Comparison of ENCODE assay signal across 16 mouse cellular contexts in genomic region chr16:11664896-11665705, GRCm38 (mm10).
DNase-seq lines count a peak whose midpoint lies in the region; ATAC-seq and TF ChIP-seq lines count a peak whose summit lies in the region.
"Had no signal": no experiment of that assay in that cellular context is flagged by ENCODE, and none has a peak within 500 bp of the region (broad histone marks: within the 10 kb centered on the region; RNA-seq: fewer than 3 reads in every experiment).

No protein-coding gene starts in this region.

- no peak for TF ChIP-seq CTCF in liver, adult 2 months (IDR thresholded peaks at IDR 0.05; ENCODE audit: low read depth, low read length)

- peak overlapping the region; percentile 60 for H3K27ac ChIP-seq in liver, adult 2 months (replicated peaks; ENCODE audit: insufficient read depth, low read depth, low read length)
- no peak overlapping the region for H3K27ac ChIP-seq in liver, embryonic 12.5 days
- H3K27ac ChIP-seq in brown adipose tissue, adult 24 weeks (replicated peaks; ENCODE audit: low read depth, low read length) = peak overlapping the region; percentile 4; the same call in 1 of the 2 replicates
- H3K27ac ChIP-seq: hindbrain, postnatal 0 days; neural tube, embryonic 12.5 days had no signal

- no peaks in the 10 kb centered on the region for H3K27me3 ChIP-seq in liver, adult 2 months (ENCODE audit: control insufficient read depth, insufficient read depth, low read length)
- no peaks in the 10 kb centered on the region for H3K27me3 ChIP-seq in liver, embryonic 12.5 days (replicated peaks)
- H3K27me3 ChIP-seq: neural tube, embryonic 12.5 days had no signal

- no peaks in the 10 kb centered on the region for H3K9me3 ChIP-seq in liver, embryonic 12.5 days (replicated peaks)
- H3K9me3 ChIP-seq: neural tube, embryonic 12.5 days had no signal

- TF ChIP-seq POLR2A in liver, adult 2 months (IDR thresholded peaks at IDR 0.05; ENCODE audit: extremely low read depth, insufficient read depth, low read length) = no peak

- peak; percentile 77 for DNase-seq in liver, adult 2 months (ENCODE audit: extremely low read depth, low read depth, low spot score)
- DNase-seq in MN1 (ENCODE audit: low spot score) = peak; percentile 22
- DNase-seq in adrenal gland, adult 2 months = peak; percentile 82
- DNase-seq in left cerebral cortex, postnatal 4 days = no peak
- DNase-seq in neural tube, embryonic 10.5 days (ENCODE audit: extremely low spot score, low spot score) = no peak
- DNase-seq: B cell, adult 2 months; cerebellum, postnatal 25 days; heart, adult 18-20 months; kidney, postnatal 10 days; layer of hippocampus, adult 9-11 months; lung, adult 2 months had no signal

- no peak overlapping the region for H3K4me3 ChIP-seq in liver, adult 2 months (ENCODE audit: insufficient read depth, low read depth, low read length)
- no peak overlapping the region for H3K4me3 ChIP-seq in liver, embryonic 12.5 days
- no peak overlapping the region for H3K4me3 ChIP-seq in brown adipose tissue, adult 24 weeks (ENCODE audit: insufficient read depth, low read depth, low read length)
- H3K4me3 ChIP-seq: neural tube, embryonic 12.5 days had no signal

- intact Hi-C loops in left cerebral cortex, postnatal 4 days (cut with DNase I) = no loop called here

- H3K4me1 ChIP-seq in liver, adult 2 months (ENCODE audit: control insufficient read depth, insufficient read depth, low read length) = peaks cover 17% of the 10 kb centered on the region
- H3K4me1 ChIP-seq in liver, embryonic 12.5 days = no peaks in the 10 kb centered on the region
- H3K4me1 ChIP-seq in brown adipose tissue, adult 24 weeks (ENCODE audit: control insufficient read depth, insufficient read depth, insufficient read length, low read length) = peaks cover 10% of the 10 kb centered on the region

- H3K36me3 ChIP-seq in liver, adult 2 months (ENCODE audit: control insufficient read depth, insufficient read depth, low read length) = 0 out of 2 replicates have a peak, but pooled peaks cover 3% of the 10 kb centered on the region
- no peaks in the 10 kb centered on the region for H3K36me3 ChIP-seq in liver, embryonic 12.5 days
- H3K36me3 ChIP-seq: neural tube, embryonic 12.5 days had no signal

- H3K4me2 ChIP-seq in liver, embryonic 12.5 days = no peak overlapping the region
- H3K4me2 ChIP-seq: neural tube, embryonic 12.5 days had no signal

- no peak overlapping the region for H3K9ac ChIP-seq in liver, adult 2 months (ENCODE audit: low read depth, low read length)
- no peak overlapping the region for H3K9ac ChIP-seq in liver, embryonic 12.5 days
- H3K9ac ChIP-seq: neural tube, embryonic 12.5 days had no signal

- WGBS in liver, adult 2 months = 81% methylated on average over 13 of the region's 13 CpGs
- 65% methylated on average over 13 of the region's 13 CpGs for WGBS in liver, embryonic 12.5 days (ENCODE audit: insufficient replicate concordance)

- no peaks in the 10 kb centered on the region for H3K79me2 ChIP-seq in liver, adult 2 months (ENCODE audit: control insufficient read depth, insufficient read depth, low read length)

- no peak for ATAC-seq in liver, embryonic 12.5 days
- ATAC-seq: forebrain, embryonic 14.5 days; hindbrain, postnatal 0 days had no signal

Comparison
In these comparisons a context has a peak if more than half of its experiments do, and no peak if none do; other contexts are left out.
1. DNase-seq: peak in liver, adult 2 months (single experiment), MN1 (single experiment) and adrenal gland, adult 2 months (single experiment); none in left cerebral cortex, postnatal 4 days (single experiment) and neural tube, embryonic 10.5 days (single experiment).